Mouse (Mus musculus) heart, postnatal 0 days (tissue): ENCODE measurements around the gene Gm4763.
"Not testable (repeated sequence)": the region's sequence is repeated elsewhere in the genome, so short reads cannot be mapped to it uniquely, and the experiment has no call there.

ENCODE experiments used
- CTCF ChIP-seq: IDR thresholded peaks from 2 replicates; pipeline ENCODE4 v1.5.1; 2016; ENCODE audit warnings: antibody characterized with exemption, control low read depth, low read depth
- EP300 ChIP-seq: IDR thresholded peaks from 2 replicates; pipeline ENCODE4 v1.6.1; 2016; ENCODE audit warnings: antibody characterized with exemption, low read depth

- TF ChIP-seq CTCF, EP300: not testable (repeated sequence)
Observed at GRCm38 (mm10) chr7:24692693-24693092, 34.0 kb downstream of the Gm4763 start.
